Mouse (Mus musculus) monocyte, adult 2 months (primary cell): ENCODE results near the gene 5430402E10Rik.
"Not testable (repeated sequence)": the region's sequence is repeated elsewhere in the genome, so short reads cannot be mapped to it uniquely, and the experiment has no call there.

ENCODE experiments used
- DNase-seq, 2 experiments: peaks; one replicate each; pipeline ENCODE4 v3.0.0; 2022; ENCODE audit warnings: low spot score in 2 of 2, low read depth in 1 of 2

The 5430402E10Rik gene

DNA sequence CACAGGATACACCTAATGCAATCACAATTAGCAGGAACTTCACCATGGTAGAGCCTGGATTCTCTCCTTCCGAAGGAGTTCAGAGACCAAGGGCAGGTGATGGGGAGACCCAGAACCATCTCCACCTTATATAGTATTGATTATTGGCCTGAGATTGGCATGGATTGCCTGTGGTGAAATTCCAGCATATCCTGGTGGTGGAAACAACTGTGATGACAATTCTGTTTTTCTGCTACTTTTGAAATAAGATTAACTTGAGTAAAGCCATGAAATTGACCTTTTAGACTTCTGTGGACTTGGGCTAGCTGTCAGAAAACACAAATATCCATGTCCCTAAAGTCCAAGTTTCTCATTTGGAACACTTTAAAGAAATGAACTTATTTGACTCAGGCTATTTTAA lies at the start of gene 5430402E10Rik:
5430402E10Rik (minus strand) TSS at position 101 of the 400 bp plus-strand sequence.
- not testable (repeated sequence) for DNase-seq

DNA sequence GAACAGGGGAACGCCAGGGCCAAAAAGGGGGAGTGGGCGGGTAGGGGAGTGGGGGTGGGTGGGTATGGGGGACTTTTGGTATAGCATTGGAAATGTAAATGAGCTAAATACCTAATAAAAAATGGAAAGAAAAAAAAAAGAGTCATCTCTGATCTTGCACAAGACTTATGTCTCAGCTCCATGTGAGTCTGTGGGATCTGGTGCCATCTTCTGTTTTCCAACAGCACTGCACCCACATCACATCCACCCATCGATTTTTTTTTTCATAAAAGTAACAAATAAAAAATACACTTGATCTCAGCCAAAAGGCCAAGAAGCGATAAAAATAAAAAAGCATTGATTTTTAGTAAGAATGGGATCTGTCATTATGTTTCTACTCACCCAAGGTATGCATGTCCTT lies 44.8 kb downstream of the 5430402E10Rik start:
- DNase-seq, result not testable (repeated sequence)
